Mouse (Mus musculus): ENCODE measurements around the gene Eif4g3.

DNA sequence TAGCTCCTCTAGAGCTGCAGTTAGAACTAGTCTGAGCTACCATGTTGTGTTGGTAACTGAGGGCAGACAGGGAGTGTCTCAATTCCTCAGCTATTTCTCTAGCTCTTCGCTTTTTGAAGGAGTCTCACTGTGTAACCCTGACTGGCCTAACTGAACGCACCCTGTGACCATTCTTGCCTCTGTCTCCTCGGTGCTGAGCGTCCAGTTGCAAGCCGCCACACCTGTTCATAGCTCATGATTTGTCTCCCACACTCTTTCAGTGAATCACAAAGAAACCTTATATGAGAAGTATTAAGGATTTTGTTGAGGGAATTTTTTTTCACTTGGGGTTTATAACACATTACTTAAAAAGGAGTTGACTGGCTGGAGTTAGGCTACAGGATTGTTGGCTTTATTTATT, 49.8 kb downstream of the Eif4g3 start:
- TF ChIP-seq CTCF (IDR thresholded peaks at IDR 0.05; ENCODE audit: insufficient read depth, low read depth, low read length) (no peak), POLR2A (IDR thresholded peaks at IDR 0.05; ENCODE audit: insufficient read depth, low read depth, low read length) (no peak)
